Mouse (Mus musculus): ENCODE data around the gene Ttc39b.

The Ttc39b gene

GRCm38 (mm10) chr4:83323910-83324684, at the start of gene Ttc39b:
Ttc39b (minus strand) TSS chr4:83324255.
- DNase-seq (ENCODE audit: low read depth in 2 of 2, low spot score in 2 of 2), result peak; percentile 92 to 96

- DNase-seq (ENCODE audit: low read depth in 2 of 2, low spot score in 2 of 2), result no peak
Observed at GRCm38 (mm10) chr4:83373381-83373780, 49.3 kb upstream of the Ttc39b start.

GRCm38 (mm10) chr4:83357738-83358137, 33.7 kb upstream of the Ttc39b start:
- no peak for DNase-seq (ENCODE audit: low read depth in 2 of 2, low spot score in 2 of 2)

- no peak for DNase-seq (ENCODE audit: low read depth in 2 of 2, low spot score in 2 of 2)
Observed at GRCm38 (mm10) chr4:83354786-83355185, 30.7 kb upstream of the Ttc39b start.

GRCm38 (mm10) chr4:83353949-83354348, 29.9 kb upstream of the Ttc39b start:
- no peak for DNase-seq (ENCODE audit: low read depth in 2 of 2, low spot score in 2 of 2)

- DNase-seq (ENCODE audit: low read depth in 2 of 2, low spot score in 2 of 2), result no peak
Observed at GRCm38 (mm10) chr4:83353276-83353675, 29.2 kb upstream of the Ttc39b start.

GRCm38 (mm10) chr4:83350719-83351118, 26.7 kb upstream of the Ttc39b start:
- DNase-seq (ENCODE audit: low read depth in 2 of 2, low spot score in 2 of 2), result no peak

GRCm38 (mm10) chr4:83348970-83349369, 24.9 kb upstream of the Ttc39b start:
- DNase-seq (ENCODE audit: low read depth in 2 of 2, low spot score in 2 of 2), result no peak

- no peak for DNase-seq (ENCODE audit: low read depth in 2 of 2, low spot score in 2 of 2)
Observed at GRCm38 (mm10) chr4:83343895-83344294, 19.8 kb upstream of the Ttc39b start.

- DNase-seq (ENCODE audit: low read depth in 2 of 2, low spot score in 2 of 2), result no peak
Observed at GRCm38 (mm10) chr4:83343146-83343823, 19.2 kb upstream of the Ttc39b start.

- DNase-seq (ENCODE audit: low read depth in 2 of 2, low spot score in 2 of 2), result no peak
Observed at GRCm38 (mm10) chr4:83342268-83342970, 18.4 kb upstream of the Ttc39b start.

GRCm38 (mm10) chr4:83339393-83339792, 15.3 kb upstream of the Ttc39b start:
- no peak for DNase-seq (ENCODE audit: low read depth in 2 of 2, low spot score in 2 of 2)

GRCm38 (mm10) chr4:83337717-83338116, 13.7 kb upstream of the Ttc39b start:
- DNase-seq (ENCODE audit: low read depth in 2 of 2, low spot score in 2 of 2), result no peak

- DNase-seq (ENCODE audit: low read depth in 2 of 2, low spot score in 2 of 2), result no peak
Observed at GRCm38 (mm10) chr4:83330369-83330768, 6.3 kb upstream of the Ttc39b start.

GRCm38 (mm10) chr4:83329615-83330014, 5.6 kb upstream of the Ttc39b start:
- no peak for DNase-seq (ENCODE audit: low read depth in 2 of 2, low spot score in 2 of 2)

- DNase-seq (ENCODE audit: low read depth in 2 of 2, low spot score in 2 of 2), result no peak
Observed at GRCm38 (mm10) chr4:83328026-83328945, 4.2 kb upstream of the Ttc39b start.

- DNase-seq (ENCODE audit: low read depth in 2 of 2, low spot score in 2 of 2), result no peak
Observed at GRCm38 (mm10) chr4:83327526-83327925, 3.5 kb upstream of the Ttc39b start.

GRCm38 (mm10) chr4:83325366-83325765, 1.3 kb upstream of the Ttc39b start:
- DNase-seq (ENCODE audit: low read depth in 2 of 2, low spot score in 2 of 2), result no peak

- peak; percentile 57 to 59 for DNase-seq (ENCODE audit: low read depth in 2 of 2, low spot score in 2 of 2)
Observed at GRCm38 (mm10) chr4:83323201-83323903, 703 bp downstream of the Ttc39b start.

GRCm38 (mm10) chr4:83319736-83320135, 4.3 kb downstream of the Ttc39b start:
- no peak for DNase-seq (ENCODE audit: low read depth in 2 of 2, low spot score in 2 of 2)
